Mouse (Mus musculus) layer of hippocampus, adult 11-12 months (tissue): ENCODE data around the gene Sh3d19.

Source experiments
- DNase-seq: peaks from one replicate; pipeline ENCODE4 v3.0.0; 2022; ENCODE audit warnings: low spot score

Gene Sh3d19

GRCm38 (mm10) chr3:85970742-85971598, at the start of gene Sh3d19:
TSS of gene Sh3d19 (plus strand) at chr3:85971109.
- DNase-seq, result peak; percentile 52

DNA sequence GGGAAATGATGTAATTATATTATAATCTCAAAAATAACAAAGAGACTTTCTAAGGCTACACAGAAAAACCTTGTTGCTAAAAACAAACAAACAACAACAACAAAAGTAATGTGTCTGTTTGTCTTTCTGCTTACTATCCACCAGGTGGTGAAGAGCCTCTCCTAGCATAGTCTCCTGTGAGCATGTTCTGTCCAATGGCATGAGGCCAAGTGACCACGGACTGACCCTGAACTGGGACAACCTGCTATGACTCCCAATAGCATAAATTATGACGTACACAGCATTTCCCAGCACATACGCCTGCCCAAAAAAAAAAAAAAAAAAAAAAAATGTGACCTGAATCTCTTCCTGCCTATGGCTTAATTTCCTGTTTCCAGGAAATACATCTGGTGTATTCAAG, 48.6 kb upstream of the Sh3d19 start:
- DNase-seq, result no peak

- no peak for DNase-seq
Measured at GRCm38 (mm10) chr3:85923343-85923742, 47.6 kb upstream of the Sh3d19 start.

DNA sequence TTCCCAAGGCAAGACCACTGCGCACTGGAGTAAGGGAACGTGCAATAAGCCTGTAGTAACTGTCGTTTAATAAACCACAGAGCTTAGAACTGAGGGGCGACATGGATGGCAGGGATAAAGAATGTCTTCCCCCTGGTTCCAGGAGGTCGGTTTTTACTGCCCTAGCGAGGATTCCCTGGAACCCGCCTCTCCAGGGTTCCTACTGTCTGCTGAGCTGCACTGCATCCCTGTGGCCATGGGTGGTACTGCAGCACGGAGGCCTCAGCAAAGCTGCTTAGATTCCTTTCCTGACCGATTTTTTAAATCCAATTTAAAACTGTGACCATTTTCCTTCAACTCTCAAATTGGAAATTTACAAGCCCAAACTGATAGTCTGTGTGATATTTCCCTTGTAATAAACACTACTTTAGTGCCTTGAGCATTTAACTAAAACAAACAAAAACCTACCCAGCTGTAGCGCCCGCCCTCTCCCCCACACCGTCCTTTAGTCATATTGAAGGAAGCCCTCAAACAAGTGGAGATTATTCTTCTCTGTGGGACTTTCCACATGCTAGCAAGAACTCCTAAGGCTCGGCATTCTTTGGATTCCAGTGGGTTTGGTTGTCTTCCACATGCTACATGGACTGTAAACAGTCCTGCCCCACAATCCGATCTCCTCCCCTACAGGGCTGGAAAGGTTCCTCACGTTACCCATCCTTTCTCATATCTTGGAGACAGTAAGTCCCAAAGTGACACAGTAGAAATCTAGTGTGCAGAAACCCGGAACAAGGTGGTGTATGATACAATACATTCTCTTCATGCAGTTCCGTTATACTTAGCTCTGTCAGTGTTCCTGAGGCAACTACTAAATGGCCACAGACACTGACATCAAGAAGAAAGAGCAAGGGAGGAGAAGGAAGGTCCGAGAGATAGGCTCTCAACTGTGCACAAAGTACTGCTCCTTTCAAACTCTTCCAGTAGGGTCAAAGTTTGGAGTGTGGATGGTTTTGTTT, 46.7 kb upstream of the Sh3d19 start:
- DNase-seq, result peak; percentile 88

DNA sequence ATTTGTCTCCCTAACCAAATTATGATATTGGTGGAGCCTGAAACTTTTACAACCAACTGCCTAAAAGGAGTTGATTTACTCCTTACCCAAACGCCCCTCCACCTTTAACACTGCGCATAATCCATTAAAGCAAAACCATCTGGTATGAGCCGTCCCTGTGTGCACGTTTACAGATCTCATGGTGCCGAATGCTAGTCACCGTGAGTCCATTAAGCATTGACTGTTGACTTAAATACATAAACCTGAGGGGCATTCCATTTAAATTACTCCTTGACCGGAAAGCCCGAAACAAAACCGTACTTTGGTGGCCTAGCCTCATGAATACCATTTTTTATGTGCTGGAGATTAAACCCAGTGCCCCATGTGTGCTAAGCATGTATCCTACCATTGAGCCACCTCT, 43.6 kb upstream of the Sh3d19 start:
- no peak for DNase-seq

GRCm38 (mm10) chr3:85928140-85928611, 42.7 kb upstream of the Sh3d19 start:
- peak; percentile 55 for DNase-seq

- no peak for DNase-seq
Measured at GRCm38 (mm10) chr3:85929711-85930110, 41.2 kb upstream of the Sh3d19 start.

DNA sequence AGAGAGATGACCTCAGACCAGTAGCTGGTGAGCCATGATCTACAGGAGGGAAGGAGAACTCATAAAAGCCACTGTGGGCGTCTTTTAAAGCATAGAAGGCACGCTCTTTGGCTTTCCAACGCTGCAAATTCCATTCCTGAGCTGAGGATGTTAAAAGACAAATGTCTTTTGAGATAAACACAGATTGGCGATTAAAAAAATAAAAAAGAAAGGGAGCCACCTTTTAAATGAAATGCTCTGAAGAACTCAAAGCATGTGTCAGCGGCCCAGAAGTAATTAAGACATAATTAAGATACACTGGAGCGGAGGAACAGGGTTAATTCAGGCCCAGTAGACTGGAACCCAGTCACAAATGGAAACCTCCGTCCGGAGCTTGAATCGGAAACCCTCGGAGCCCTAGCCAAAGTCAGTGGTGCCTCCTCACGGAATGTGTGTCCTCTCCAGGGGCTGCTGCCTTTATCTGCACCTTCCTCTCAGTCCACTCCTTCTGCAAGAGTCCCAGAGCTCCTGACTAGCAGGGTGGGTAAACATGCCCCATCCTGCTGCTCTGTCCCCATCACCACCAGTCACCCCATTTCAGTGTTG, 40.1 kb upstream of the Sh3d19 start:
- no peak for DNase-seq

DNA sequence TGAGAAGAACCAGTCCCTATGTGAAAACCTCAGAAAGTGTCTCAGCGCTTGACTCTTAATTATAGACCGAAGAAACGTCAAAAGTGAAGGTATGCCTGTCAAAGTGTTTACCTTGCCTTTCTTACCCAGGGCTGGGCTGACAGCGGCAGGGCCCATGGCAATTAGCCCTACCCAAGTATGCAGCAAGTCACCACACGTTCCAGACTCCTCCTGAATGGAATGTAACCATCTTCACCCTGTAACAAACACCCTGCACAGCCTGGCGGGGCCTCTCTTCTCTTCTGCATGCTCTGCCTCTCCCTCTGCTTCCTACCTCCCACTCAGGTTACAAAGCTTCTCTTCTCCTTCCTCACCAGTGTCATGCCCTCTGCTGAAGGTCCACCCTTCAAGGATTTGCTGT, 39.0 kb upstream of the Sh3d19 start:
- no peak for DNase-seq

DNA sequence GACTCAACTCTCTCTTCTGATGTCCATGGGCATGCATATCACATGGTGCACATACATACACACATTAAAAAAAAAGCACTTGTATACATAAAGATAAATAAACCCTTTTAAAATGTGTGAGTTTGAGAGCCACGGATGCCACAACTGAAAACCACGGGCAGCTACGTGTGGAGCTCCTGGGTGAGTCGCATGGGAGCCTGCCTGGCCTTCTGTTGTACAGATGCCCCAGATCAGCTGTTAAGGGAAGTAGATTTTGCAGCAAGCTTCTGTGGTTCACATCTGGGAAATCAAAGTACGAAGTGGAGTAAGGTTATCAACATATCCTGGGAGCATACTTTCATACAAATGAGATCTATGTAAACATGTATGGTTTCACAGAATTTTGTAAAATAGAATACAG, 37.3 kb upstream of the Sh3d19 start:
- no peak for DNase-seq

DNA sequence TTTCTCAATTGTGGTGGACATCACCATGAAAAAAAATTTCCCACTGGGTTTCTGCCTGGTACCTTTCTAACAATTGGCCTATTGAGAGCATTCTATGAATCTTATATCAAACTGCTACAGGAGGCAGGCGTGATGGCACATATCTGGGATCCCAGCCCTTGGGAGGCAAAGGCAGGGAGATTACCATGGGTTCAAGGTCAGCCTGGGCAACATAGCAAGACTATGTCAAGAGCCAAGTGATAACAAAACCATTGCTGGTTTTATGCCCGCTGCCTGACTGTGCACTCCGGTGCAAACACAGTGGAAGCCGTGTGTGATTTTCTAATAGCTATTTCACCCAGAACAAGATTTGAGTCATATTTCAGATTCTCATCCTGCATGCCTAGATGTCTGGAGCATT, 20.0 kb upstream of the Sh3d19 start:
- DNase-seq, result no peak

GRCm38 (mm10) chr3:85952696-85953283, 18.1 kb upstream of the Sh3d19 start:
- no peak for DNase-seq

DNA sequence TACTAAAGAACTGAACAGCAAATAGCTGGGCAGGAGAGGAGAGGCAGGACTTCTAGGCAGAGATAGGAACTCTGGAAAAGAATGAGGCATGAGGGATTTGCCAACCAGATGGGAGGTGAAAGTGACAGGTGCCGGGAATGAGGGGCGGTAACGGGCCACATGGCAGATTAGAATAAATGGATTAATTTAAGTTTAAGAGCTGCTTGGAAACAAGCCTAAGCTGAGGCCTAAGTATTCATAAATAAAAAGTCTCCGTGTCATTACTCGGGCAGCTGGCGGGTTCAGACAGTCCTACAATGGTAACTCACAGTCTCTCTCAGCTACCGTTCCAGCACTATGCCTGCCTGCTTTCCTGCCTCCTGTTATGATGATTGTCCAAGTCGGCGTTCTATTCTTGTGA, 15.6 kb upstream of the Sh3d19 start:
- DNase-seq, result no peak

DNA sequence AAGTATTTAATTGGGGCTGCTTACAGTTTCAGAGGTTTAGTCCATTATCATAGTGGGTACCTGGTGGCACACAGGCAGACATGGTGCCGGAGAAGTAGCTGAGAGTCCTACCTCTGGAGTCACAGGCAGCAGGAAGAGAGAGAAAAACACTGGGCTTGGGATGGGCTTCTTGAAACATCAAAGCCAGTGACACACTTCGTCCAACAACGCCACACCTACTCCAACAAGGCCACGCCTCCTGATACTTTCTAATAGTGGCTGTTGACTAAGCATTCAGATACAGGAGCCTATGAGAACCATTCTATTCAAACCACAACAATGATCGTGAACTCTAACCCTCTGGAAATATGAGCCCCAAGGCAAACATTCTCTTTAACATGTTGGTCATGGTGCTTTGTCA, 15.2 kb upstream of the Sh3d19 start:
- no peak for DNase-seq

DNA sequence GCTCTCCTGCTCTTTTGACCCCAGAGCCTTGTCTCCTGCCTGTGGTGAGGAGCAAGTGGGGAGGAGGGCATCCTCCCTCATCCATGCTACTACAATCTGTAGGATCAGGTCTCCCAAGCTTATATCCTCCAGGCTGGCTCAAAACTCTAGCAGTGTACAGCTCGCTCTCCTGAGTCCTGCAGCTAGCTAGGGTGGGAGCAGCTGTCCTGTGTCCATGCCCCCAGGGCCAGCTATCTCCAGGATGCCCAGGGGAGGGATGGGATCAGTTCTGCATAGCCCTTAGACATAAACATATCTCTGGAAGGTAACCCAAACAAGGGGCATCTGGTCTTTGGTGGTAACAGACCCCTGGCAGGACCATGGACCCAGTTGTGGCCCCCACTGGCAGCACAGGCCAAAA, 11.2 kb upstream of the Sh3d19 start:
- DNase-seq, result no peak

DNA sequence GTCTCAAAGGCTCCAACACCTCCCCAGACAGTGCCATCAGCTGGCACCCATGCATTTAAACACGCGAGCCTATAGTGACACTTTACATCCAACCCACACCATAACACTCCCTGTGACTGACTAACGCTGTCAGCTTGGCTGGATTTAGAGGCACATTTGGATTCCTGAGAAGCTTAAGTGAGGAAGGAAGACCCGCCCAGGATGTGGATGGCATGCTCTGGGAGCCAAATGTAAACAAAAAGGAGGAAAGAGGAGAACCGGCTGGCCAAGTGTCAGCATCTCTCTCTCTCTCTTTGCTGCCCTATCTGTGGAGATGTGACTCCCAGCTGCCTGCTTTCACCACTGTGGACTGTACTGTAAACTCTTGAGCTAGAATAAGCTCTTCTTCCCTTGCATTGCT, 9.8 kb upstream of the Sh3d19 start:
- DNase-seq, result no peak

GRCm38 (mm10) chr3:85965479-85965878, 5.4 kb upstream of the Sh3d19 start:
- DNase-seq, result no peak

- DNase-seq, result no peak
Measured at GRCm38 (mm10) chr3:85969040-85969439, 1.9 kb upstream of the Sh3d19 start.

GRCm38 (mm10) chr3:85971599-85971975, 678 bp downstream of the Sh3d19 start:
- DNase-seq, result no peak

- no peak for DNase-seq
Measured at GRCm38 (mm10) chr3:85973376-85974140, 2.6 kb downstream of the Sh3d19 start.

DNA sequence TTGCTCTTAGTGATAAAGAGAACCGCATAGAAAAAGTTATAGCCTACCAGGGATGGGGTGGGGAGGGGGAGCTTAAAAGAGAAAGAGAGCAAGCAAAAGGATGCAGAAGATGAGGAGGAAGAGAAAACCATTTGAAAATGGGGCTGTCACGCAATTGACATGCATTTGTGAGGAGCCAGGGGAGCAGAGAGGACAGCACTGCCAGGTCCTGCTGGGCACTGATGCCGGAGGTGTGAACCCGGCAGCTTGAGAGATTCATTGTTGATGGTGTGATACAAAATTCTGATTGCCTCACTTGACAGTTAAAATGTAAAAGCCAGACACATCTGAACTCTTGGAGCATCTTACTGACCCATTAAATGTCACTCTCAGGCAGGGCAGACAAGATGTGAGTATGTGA, 3.5 kb downstream of the Sh3d19 start:
- DNase-seq, result no peak
